Mouse (Mus musculus) ovary, postnatal 14 days (tissue): ENCODE measurements around the gene Rfng.
"Not testable (repeated sequence)": the region's sequence is repeated elsewhere in the genome, so short reads cannot be mapped to it uniquely, and the experiment has no call there.

Source experiments
- DNase-seq: peaks from one replicate; pipeline ENCODE4 v3.0.0; 2022; ENCODE audit warnings: low spot score

Gene Rfng

GRCm38 (mm10) chr11:120812068-120812467 is 28.1 kb upstream of the Rfng start:
- no peak for DNase-seq

GRCm38 (mm10) chr11:120808010-120808409 is 24.0 kb upstream of the Rfng start:
- no peak for DNase-seq

DNA sequence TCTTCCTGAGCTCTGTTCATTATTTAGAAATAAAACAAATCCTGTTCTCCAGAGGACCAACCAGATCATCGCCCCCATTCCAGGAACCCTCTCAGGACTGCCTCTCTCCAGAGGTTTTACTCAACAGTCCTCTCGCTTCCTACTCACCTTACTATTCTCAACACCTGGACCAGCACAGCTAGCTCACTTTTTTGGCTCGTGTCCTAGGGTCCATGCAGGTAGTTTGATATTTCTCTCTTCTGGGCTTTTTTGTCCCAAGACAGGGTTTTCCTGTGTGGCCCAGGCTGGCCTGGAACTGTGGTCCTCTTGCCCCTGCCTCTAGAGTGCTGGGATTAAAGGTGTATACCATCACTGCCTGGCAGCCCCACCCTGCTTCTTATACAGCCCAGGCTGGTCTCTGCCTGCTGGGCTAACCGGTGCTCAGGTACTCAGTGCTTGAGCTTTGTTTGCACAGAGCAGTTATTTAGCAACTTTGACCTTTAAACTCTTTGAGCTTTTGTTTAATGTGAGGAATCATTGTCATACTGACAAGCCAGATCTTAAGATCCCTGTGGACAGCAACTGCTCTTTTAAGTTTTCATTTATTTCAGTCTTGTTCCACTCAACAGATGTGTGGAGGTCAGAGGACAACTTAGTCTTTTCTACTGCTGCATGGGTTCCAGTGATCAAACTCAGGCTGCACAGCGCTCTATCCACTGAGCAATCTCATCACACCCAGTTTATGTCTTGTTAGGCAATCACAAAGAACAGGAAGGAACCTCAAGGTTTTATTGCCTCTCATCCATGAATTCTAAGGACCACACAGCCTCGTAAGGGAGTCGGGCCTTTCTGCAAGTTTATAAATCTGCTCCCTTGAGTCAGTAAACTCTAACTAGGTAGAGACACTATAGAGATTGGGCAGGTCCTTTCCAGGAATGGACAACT is 21.6 kb upstream of the Rfng start:
- DNase-seq: no peak

- DNase-seq: no peak
Observed at GRCm38 (mm10) chr11:120804769-120805168, 20.8 kb upstream of the Rfng start.

- no peak for DNase-seq
Observed at GRCm38 (mm10) chr11:120804274-120804673, 20.3 kb upstream of the Rfng start.

- peak; percentile 91 for DNase-seq
Observed at GRCm38 (mm10) chr11:120800061-120800904, 16.3 kb upstream of the Rfng start.

GRCm38 (mm10) chr11:120799316-120799890 is 15.4 kb upstream of the Rfng start:
- no peak for DNase-seq

DNA sequence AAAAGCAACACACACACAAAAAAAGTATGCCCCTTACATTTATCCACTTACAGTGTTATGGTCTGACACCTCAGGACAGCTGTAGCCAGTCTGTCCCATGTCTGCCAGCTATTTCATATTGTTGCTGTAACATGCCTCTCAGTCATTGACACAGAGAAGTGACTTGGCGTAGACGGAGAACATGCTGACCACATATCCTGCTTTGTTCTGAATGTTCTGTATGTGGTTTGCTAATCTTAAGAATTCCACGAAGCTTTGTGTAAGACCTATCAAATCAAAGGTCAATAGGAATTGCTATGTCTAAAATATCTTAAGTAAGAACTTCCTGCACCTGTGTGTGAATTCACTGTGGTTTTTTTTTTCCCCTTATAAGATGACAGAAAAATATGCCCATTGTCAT is 14.2 kb upstream of the Rfng start:
- DNase-seq: no peak

GRCm38 (mm10) chr11:120796614-120796946 is 12.6 kb upstream of the Rfng start:
- no peak for DNase-seq

- peak; percentile 99 for DNase-seq
Observed at GRCm38 (mm10) chr11:120795756-120796613, 12.0 kb upstream of the Rfng start, which contains the start of gene Dus1l. Dus1l (minus strand) TSS chr11:120796403.

DNA sequence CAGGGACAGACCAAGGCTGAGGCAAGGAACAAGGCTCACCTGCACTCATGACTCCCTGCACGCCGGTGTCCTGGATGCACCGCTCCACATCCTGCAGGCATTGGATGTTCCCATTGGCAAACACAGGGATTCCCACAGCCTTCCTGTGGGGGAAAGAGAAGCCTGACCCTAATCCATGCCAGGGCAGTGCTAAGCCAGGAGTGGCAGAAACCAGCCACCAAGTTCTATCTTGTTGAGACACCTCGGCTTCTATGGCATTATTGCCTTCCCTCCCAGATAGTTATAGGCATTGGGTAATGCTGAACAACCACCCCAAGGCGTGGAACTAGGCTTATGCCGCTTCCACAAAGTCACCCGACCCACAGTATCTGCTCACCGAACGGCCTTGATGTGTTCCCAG is 8.6 kb upstream of the Rfng start:
- no peak for DNase-seq

DNA sequence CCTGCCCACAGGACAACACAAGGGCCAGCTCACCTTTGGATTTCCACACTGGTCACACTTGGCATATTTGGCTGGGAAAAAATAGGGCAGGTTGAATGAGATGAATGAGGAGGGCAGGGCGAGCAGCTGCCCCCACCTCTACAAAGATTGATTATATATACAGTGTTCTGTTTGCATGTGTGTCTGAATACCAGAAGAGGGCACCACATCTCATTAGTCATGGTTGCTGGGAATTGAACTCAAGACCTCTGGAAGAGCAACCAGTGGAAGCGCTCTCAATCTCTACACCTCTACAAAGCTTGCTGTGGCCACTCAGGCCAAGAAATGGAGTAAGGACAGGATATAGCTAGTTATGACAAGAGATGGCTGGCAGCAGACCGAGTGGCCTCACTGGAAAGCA is 5.8 kb upstream of the Rfng start:
- no peak for DNase-seq

GRCm38 (mm10) chr11:120789355-120789754 is 5.3 kb upstream of the Rfng start:
- DNase-seq: no peak

- DNase-seq: not testable (repeated sequence)
Observed at GRCm38 (mm10) chr11:120788460-120788859, 4.5 kb upstream of the Rfng start.

- no peak for DNase-seq
Observed at GRCm38 (mm10) chr11:120785145-120785544, 1.1 kb upstream of the Rfng start.

DNA sequence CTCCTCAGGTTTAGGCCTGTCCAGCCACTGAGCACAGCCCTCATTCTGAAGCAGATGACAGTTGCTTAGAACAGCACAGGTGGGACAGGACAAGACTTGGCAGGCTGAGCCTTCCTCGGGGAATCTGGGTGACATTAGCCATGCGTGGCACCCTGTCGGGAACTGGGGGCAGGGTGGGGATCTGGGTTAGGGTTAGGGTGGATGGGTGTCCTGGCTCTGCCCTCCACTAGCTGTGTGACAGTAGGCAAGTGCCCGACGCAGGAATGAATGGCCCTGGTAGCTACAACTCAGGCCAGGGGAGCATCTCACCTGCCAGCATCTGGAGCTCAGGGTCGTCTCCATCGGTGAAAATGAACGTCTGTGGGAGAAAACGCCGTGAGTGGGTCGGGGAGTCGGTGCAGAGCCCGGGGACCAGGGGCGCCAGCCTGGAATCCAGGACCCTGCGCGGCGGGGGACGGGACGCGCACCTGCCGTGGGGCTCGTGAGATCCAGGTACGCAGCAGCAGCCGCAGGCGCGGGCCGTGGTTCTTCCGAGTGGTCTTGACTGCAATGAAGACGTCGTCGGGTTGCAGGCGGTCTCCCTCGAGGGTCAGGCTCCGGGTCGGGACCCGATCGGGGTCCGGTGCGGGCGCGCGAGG is 462 bp downstream of the Rfng start:
- no peak for DNase-seq

- DNase-seq: not testable (repeated sequence)
Observed at GRCm38 (mm10) chr11:120781361-120781760, 2.6 kb downstream of the Rfng start.

- DNase-seq: no peak
Observed at GRCm38 (mm10) chr11:120779876-120780275, 4.1 kb downstream of the Rfng start.

GRCm38 (mm10) chr11:120777123-120777522 is 6.9 kb downstream of the Rfng start:
- DNase-seq: no peak

DNA sequence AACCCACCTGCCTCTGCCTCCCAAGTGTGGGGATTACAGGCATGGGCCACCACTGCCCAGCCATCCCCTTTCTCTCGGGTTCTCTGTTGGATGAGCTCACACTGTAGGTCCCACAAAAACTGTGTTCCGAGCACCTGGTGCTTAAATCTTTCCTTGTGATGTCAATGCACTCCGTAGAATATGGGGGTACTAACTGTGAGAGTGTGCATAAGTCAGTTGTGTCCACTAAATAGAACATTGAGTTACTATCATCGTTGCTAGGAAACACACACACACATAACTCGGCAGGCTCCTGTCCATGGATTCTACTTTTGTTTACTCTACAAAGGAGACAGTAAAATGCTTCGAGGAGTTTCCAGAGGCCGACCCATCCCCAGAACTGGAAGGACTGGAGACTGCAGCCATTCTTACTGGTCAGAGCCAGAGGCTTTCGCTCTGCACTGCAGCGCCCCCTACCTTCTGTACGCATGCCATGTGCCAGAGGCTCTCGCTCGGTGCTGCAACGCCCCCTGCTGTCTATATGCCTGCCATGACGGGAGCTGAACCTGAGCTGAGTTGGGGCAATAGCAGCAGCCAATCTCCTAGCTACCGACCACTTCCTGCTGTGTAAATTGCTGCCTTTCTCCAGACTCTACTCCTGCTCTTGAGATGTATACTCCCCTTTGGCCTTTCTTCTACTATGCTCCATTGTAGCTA is 8.1 kb downstream of the Rfng start:
- peak; percentile 98 for DNase-seq
